Mouse (Mus musculus): ENCODE measurements around the gene Hhipl2. TPM values are rescaled to one million over a fixed set of nuclear protein-coding genes. Genes with fewer than 3 reads are reported as not detected.
A peak's percentile ranks its signal among the peaks of the same experiment; 100 is the strongest.
"Not testable (repeated sequence)": the region's sequence is repeated elsewhere in the genome, so short reads cannot be mapped to it uniquely, and the experiment has no call there.

Hhipl2 gene
- polyA plus RNA-seq, 1 experiment from 2014 or later = 1.1 TPM

GRCm38 (mm10) chr1:183387421-183387820 is 30.6 kb upstream of the Hhipl2 start:
- H3K9me3 ChIP-seq (ENCODE audit: control insufficient read depth, low read length); H3K9ac ChIP-seq (replicated peaks; ENCODE audit: low read depth, low read length); ATAC-seq; H3K27ac ChIP-seq (ENCODE audit: low read length); H3K4me2 ChIP-seq (ENCODE audit: low read length); H3K4me3 ChIP-seq (replicated peaks; ENCODE audit: low read length); H3K36me3 ChIP-seq (ENCODE audit: control insufficient read depth, insufficient read depth): not testable (repeated sequence)
- 93% methylated on average over 3 of the region's 3 CpGs for WGBS
- Histone ChIP-seq H3K4me1 (replicated peaks; ENCODE audit: control insufficient read depth, insufficient read depth, low read length) (peaks cover 13% of the 10 kb centered on the region), H3K27me3 (replicated peaks; ENCODE audit: control insufficient read depth, insufficient read depth, low read length) (peaks cover 13% of the 10 kb centered on the region)

GRCm38 (mm10) chr1:183388426-183389406 is 29.3 kb upstream of the Hhipl2 start, which contains the start of gene Taf1a:
Taf1a (plus strand) TSS chr1:183388981.
- Histone ChIP-seq H3K4me1 (replicated peaks; ENCODE audit: control insufficient read depth, insufficient read depth, low read length) (peaks cover 13% of the 10 kb centered on the region), H3K9ac (replicated peaks; ENCODE audit: low read depth, low read length) (peak within 1 kb of the TSS; percentile 46), H3K4me2 (ENCODE audit: low read length) (peak within 1 kb of the TSS; percentile 84), H3K27ac (ENCODE audit: low read length) (peak within 1 kb of the TSS; percentile 80), H3K36me3 (ENCODE audit: control insufficient read depth, insufficient read depth) (no peaks in the 10 kb centered on the region), H3K9me3 (ENCODE audit: control insufficient read depth, low read length) (no peaks in the 10 kb centered on the region), H3K4me3 (replicated peaks; ENCODE audit: low read length) (peak within 1 kb of the TSS; percentile 68), H3K27me3 (replicated peaks; ENCODE audit: control insufficient read depth, insufficient read depth, low read length) (peaks cover 10% of the 10 kb centered on the region)
- 5% methylated on average over 44 of the region's 44 CpGs for WGBS
- peak; percentile 100 for ATAC-seq

DNA sequence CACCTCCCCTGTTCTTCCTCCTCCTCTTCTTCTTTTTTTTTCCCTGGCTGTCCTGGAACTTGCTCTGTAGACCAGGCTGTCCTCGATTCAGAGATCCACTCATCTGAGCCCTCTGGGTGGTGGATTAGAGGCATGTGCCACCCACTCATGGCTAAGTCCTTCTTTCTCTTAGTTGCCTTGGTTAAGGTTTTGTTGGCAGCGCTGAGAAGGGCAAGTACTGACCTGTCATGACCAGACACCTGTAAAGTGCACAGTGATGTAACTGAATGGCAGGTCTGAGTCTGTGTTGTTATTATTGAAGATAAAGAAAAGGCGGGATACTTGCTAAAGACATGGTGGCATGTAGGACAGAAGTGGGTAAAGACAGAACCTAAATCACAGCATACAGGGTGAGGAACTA is 14.6 kb upstream of the Hhipl2 start:
- Histone ChIP-seq H3K27me3 (replicated peaks; ENCODE audit: control insufficient read depth, insufficient read depth, low read length) (no peaks in the 10 kb centered on the region), H3K4me1 (replicated peaks; ENCODE audit: control insufficient read depth, insufficient read depth, low read length) (no peaks in the 10 kb centered on the region), H3K9me3 (ENCODE audit: control insufficient read depth, low read length) (no peaks in the 10 kb centered on the region), H3K4me2 (ENCODE audit: low read length) (no peak overlapping the region), H3K27ac (ENCODE audit: low read length) (no peak overlapping the region), H3K36me3 (ENCODE audit: control insufficient read depth, insufficient read depth) (peaks cover 39% of the 10 kb centered on the region), H3K4me3 (replicated peaks; ENCODE audit: low read length) (no peak overlapping the region), H3K9ac (replicated peaks; ENCODE audit: low read depth, low read length) (no peak overlapping the region)
- ATAC-seq = no peak
- 98% methylated on average over 3 of the region's 3 CpGs for WGBS

GRCm38 (mm10) chr1:183414081-183414727 is 3.8 kb upstream of the Hhipl2 start:
- 91% methylated on average over 15 of the region's 15 CpGs for WGBS
- no peak overlapping the region for H3K27ac ChIP-seq (ENCODE audit: low read length)
- no peak for ATAC-seq

GRCm38 (mm10) chr1:183419741-183420140 is 1.7 kb downstream of the Hhipl2 start:
- Histone ChIP-seq H3K9me3 (ENCODE audit: control insufficient read depth, low read length) (no peaks in the 10 kb centered on the region), H3K36me3 (ENCODE audit: control insufficient read depth, insufficient read depth) (no peaks in the 10 kb centered on the region), H3K4me3 (replicated peaks; ENCODE audit: low read length) (no peak overlapping the region), H3K4me2 (ENCODE audit: low read length) (no peak overlapping the region), H3K27me3 (replicated peaks; ENCODE audit: control insufficient read depth, insufficient read depth, low read length) (no peaks in the 10 kb centered on the region), H3K27ac (ENCODE audit: low read length) (no peak overlapping the region), H3K4me1 (replicated peaks; ENCODE audit: control insufficient read depth, insufficient read depth, low read length) (no peaks in the 10 kb centered on the region), H3K9ac (replicated peaks; ENCODE audit: low read depth, low read length) (no peak overlapping the region)
- no peak for ATAC-seq
- 74% methylated on average over 7 of the region's 7 CpGs for WGBS

More at GRCm38 (mm10) chr1:183414081-183414727, 3.8 kb upstream of the Hhipl2 start:
- H3K9ac ChIP-seq (replicated peaks; ENCODE audit: low read depth, low read length) = no peak overlapping the region
- peaks cover 18% of the 10 kb centered on the region for H3K36me3 ChIP-seq (ENCODE audit: control insufficient read depth, insufficient read depth)
- H3K27me3 ChIP-seq (replicated peaks; ENCODE audit: control insufficient read depth, insufficient read depth, low read length) = no peaks in the 10 kb centered on the region
- H3K4me3 ChIP-seq (replicated peaks; ENCODE audit: low read length) = no peak overlapping the region
- no peak overlapping the region for H3K4me2 ChIP-seq (ENCODE audit: low read length)
- H3K9me3 ChIP-seq (ENCODE audit: control insufficient read depth, low read length) = no peaks in the 10 kb centered on the region
- no peaks in the 10 kb centered on the region for H3K4me1 ChIP-seq (replicated peaks; ENCODE audit: control insufficient read depth, insufficient read depth, low read length)

- H3K9me3 ChIP-seq (ENCODE audit: control insufficient read depth, low read length) = no peaks in the 10 kb centered on the region
- no peak overlapping the region for H3K4me2 ChIP-seq (ENCODE audit: low read length)
- no peaks in the 10 kb centered on the region for H3K4me1 ChIP-seq (replicated peaks; ENCODE audit: control insufficient read depth, insufficient read depth, low read length)
- no peak for ATAC-seq
- no peak overlapping the region for H3K4me3 ChIP-seq (replicated peaks; ENCODE audit: low read length)
- H3K27me3 ChIP-seq (replicated peaks; ENCODE audit: control insufficient read depth, insufficient read depth, low read length) = no peaks in the 10 kb centered on the region
- H3K27ac ChIP-seq (ENCODE audit: low read length) = no peak overlapping the region
- WGBS = 89% methylated on average over 10 of the region's 10 CpGs
- no peaks in the 10 kb centered on the region for H3K36me3 ChIP-seq (ENCODE audit: control insufficient read depth, insufficient read depth)
- H3K9ac ChIP-seq (replicated peaks; ENCODE audit: low read depth, low read length) = no peak overlapping the region
These were observed 2.3 kb downstream of the Hhipl2 start for GRCm38 (mm10) chr1:183420296-183420695.

DNA sequence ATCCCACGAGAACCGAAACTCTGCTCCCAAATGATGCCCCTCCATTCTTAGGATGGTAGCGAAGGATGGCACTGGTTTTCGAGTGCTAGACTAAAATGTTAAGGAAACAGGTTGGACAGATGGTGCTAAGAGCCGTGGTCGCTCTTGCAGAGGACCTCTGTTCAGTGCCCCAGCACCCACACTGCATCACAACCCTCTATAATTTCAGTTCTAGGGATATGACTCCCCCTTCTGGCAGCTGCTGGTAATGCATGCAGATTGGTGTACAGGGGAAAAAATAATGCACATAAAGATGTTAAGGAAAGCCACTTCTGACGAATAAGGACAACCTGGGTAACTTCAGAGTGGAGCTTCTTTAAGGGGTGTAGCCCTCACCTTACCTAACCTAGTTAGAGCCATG is 6.1 kb downstream of the Hhipl2 start:
- Histone ChIP-seq H3K36me3 (ENCODE audit: control insufficient read depth, insufficient read depth) (no peaks in the 10 kb centered on the region), H3K27me3 (replicated peaks; ENCODE audit: control insufficient read depth, insufficient read depth, low read length) (no peaks in the 10 kb centered on the region), H3K27ac (ENCODE audit: low read length) (no peak overlapping the region), H3K4me1 (replicated peaks; ENCODE audit: control insufficient read depth, insufficient read depth, low read length) (no peaks in the 10 kb centered on the region), H3K4me2 (ENCODE audit: low read length) (no peak overlapping the region), H3K9ac (replicated peaks; ENCODE audit: low read depth, low read length) (no peak overlapping the region), H3K9me3 (ENCODE audit: control insufficient read depth, low read length) (no peaks in the 10 kb centered on the region), H3K4me3 (replicated peaks; ENCODE audit: low read length) (no peak overlapping the region)
- no peak for ATAC-seq
- 94% methylated on average over 7 of the region's 7 CpGs for WGBS

GRCm38 (mm10) chr1:183434918-183435317 is 16.9 kb downstream of the Hhipl2 start:
- no peak overlapping the region for H3K9ac ChIP-seq (replicated peaks; ENCODE audit: low read depth, low read length)
- H3K4me1 ChIP-seq (replicated peaks; ENCODE audit: control insufficient read depth, insufficient read depth, low read length) = no peaks in the 10 kb centered on the region
- no peak overlapping the region for H3K4me3 ChIP-seq (replicated peaks; ENCODE audit: low read length)
- no peaks in the 10 kb centered on the region for H3K27me3 ChIP-seq (replicated peaks; ENCODE audit: control insufficient read depth, insufficient read depth, low read length)
- no peaks in the 10 kb centered on the region for H3K9me3 ChIP-seq (ENCODE audit: control insufficient read depth, low read length)
- H3K4me2 ChIP-seq (ENCODE audit: low read length) = no peak overlapping the region
- ATAC-seq = no peak
- no peaks in the 10 kb centered on the region for H3K36me3 ChIP-seq (ENCODE audit: control insufficient read depth, insufficient read depth)
- 85% methylated on average over 9 of the region's 9 CpGs for WGBS
- no peak overlapping the region for H3K27ac ChIP-seq (ENCODE audit: low read length)

GRCm38 (mm10) chr1:183439036-183439435 is 21.0 kb downstream of the Hhipl2 start:
- 29% methylated on average over 22 of the region's 22 CpGs for WGBS
- Histone ChIP-seq H3K9ac (replicated peaks; ENCODE audit: low read depth, low read length) (no peak overlapping the region), H3K4me1 (replicated peaks; ENCODE audit: control insufficient read depth, insufficient read depth, low read length) (peaks cover 5% of the 10 kb centered on the region), H3K36me3 (ENCODE audit: control insufficient read depth, insufficient read depth) (no peaks in the 10 kb centered on the region), H3K4me2 (ENCODE audit: low read length) (no peak overlapping the region), H3K4me3 (replicated peaks; ENCODE audit: low read length) (no peak overlapping the region), H3K9me3 (ENCODE audit: control insufficient read depth, low read length) (no peaks in the 10 kb centered on the region), H3K27me3 (replicated peaks; ENCODE audit: control insufficient read depth, insufficient read depth, low read length) (no peaks in the 10 kb centered on the region), H3K27ac (ENCODE audit: low read length) (no peak overlapping the region)
- no peak for ATAC-seq
